Mouse (Mus musculus): ENCODE measurements around the gene Sdr9c7. TPM values are rescaled to one million over a fixed set of nuclear protein-coding genes. Genes with fewer than 3 reads are reported as not detected.
"Not testable (repeated sequence)": the region's sequence is repeated elsewhere in the genome, so short reads cannot be mapped to it uniquely, and the experiment has no call there.

Gene Sdr9c7
- polyA plus RNA-seq, 1 experiment from 2014 or later, result not detected

GRCm38 (mm10) chr10:127881041-127881440, 17.3 kb upstream of the Sdr9c7 start:
- H3K4me3 ChIP-seq (ENCODE audit: low read depth, low read length), result no peak overlapping the region
- H3K27ac ChIP-seq (ENCODE audit: low read depth, low read length), result no peak overlapping the region
- no peaks in the 10 kb centered on the region for H3K36me3 ChIP-seq (ENCODE audit: control insufficient read depth, insufficient read depth, low read length)
- H3K4me1 ChIP-seq (ENCODE audit: control insufficient read depth, insufficient read depth, low read length), result no peaks in the 10 kb centered on the region
- no peak overlapping the region for H3K9ac ChIP-seq (ENCODE audit: low read length)
- H3K27me3 ChIP-seq (ENCODE audit: control insufficient read depth, insufficient read depth, low read length), result no peaks in the 10 kb centered on the region
- H3K9me3 ChIP-seq (ENCODE audit: control insufficient read depth, low read length), result no peaks in the 10 kb centered on the region
- H3K4me2 ChIP-seq (ENCODE audit: low read depth), result no peak overlapping the region
- 90% methylated on average over 4 of the region's 4 CpGs for WGBS
- ATAC-seq (ENCODE audit: insufficient read depth, low FRiP score, low TSS enrichment), result no peak
- DNase-seq (ENCODE audit: low spot score), result no peak

GRCm38 (mm10) chr10:127886551-127886950, 11.8 kb upstream of the Sdr9c7 start:
- H3K4me3 ChIP-seq (ENCODE audit: low read depth, low read length), result no peak overlapping the region
- H3K4me2 ChIP-seq (ENCODE audit: low read depth), result no peak overlapping the region
- H3K4me1 ChIP-seq (ENCODE audit: control insufficient read depth, insufficient read depth, low read length), result no peaks in the 10 kb centered on the region
- DNase-seq (ENCODE audit: low spot score), result no peak
- 54% methylated on average over 1 of the region's 1 CpGs for WGBS
- no peak overlapping the region for H3K27ac ChIP-seq (ENCODE audit: low read depth, low read length)
- H3K27me3 ChIP-seq (ENCODE audit: control insufficient read depth, insufficient read depth, low read length), result no peaks in the 10 kb centered on the region
- H3K9ac ChIP-seq (ENCODE audit: low read length), result no peak overlapping the region
- no peak for ATAC-seq (ENCODE audit: insufficient read depth, low FRiP score, low TSS enrichment)
- H3K9me3 ChIP-seq (ENCODE audit: control insufficient read depth, low read length), result no peaks in the 10 kb centered on the region
- no peaks in the 10 kb centered on the region for H3K36me3 ChIP-seq (ENCODE audit: control insufficient read depth, insufficient read depth, low read length)

GRCm38 (mm10) chr10:127886971-127887370, 11.3 kb upstream of the Sdr9c7 start:
- no peaks in the 10 kb centered on the region for H3K27me3 ChIP-seq (ENCODE audit: control insufficient read depth, insufficient read depth, low read length)
- H3K36me3 ChIP-seq (ENCODE audit: control insufficient read depth, insufficient read depth, low read length), result no peaks in the 10 kb centered on the region
- no peak for ATAC-seq (ENCODE audit: insufficient read depth, low FRiP score, low TSS enrichment)
- H3K4me1 ChIP-seq (ENCODE audit: control insufficient read depth, insufficient read depth, low read length), result no peaks in the 10 kb centered on the region
- no peaks in the 10 kb centered on the region for H3K9me3 ChIP-seq (ENCODE audit: control insufficient read depth, low read length)
- no peak overlapping the region for H3K4me2 ChIP-seq (ENCODE audit: low read depth)
- no peak overlapping the region for H3K27ac ChIP-seq (ENCODE audit: low read depth, low read length)
- H3K9ac ChIP-seq (ENCODE audit: low read length), result no peak overlapping the region
- 80% methylated on average over 4 of the region's 4 CpGs for WGBS
- H3K4me3 ChIP-seq (ENCODE audit: low read depth, low read length), result no peak overlapping the region
- no peak for DNase-seq (ENCODE audit: low spot score)

GRCm38 (mm10) chr10:127888605-127889004, 9.7 kb upstream of the Sdr9c7 start, which contains the start of gene Rdh7:
TSS of gene Rdh7 (minus strand) at chr10:127888817.
- Histone ChIP-seq H3K27me3 (ENCODE audit: control insufficient read depth, insufficient read depth, low read length) (no peaks in the 10 kb centered on the region), H3K27ac (ENCODE audit: low read depth, low read length) (no peak within 1 kb of the TSS), H3K4me2 (ENCODE audit: low read depth) (no peak within 1 kb of the TSS), H3K36me3 (ENCODE audit: control insufficient read depth, insufficient read depth, low read length) (no peaks in the 10 kb centered on the region), H3K4me3 (ENCODE audit: low read depth, low read length) (no peak within 1 kb of the TSS), H3K9me3 (ENCODE audit: control insufficient read depth, low read length) (no peaks in the 10 kb centered on the region), H3K9ac (ENCODE audit: low read length) (no peak within 1 kb of the TSS), H3K4me1 (ENCODE audit: control insufficient read depth, insufficient read depth, low read length) (no peaks in the 10 kb centered on the region)
- DNase-seq (ENCODE audit: low spot score) (no peak), ATAC-seq (ENCODE audit: insufficient read depth, low FRiP score, low TSS enrichment) (no peak)

- H3K4me3 ChIP-seq (ENCODE audit: low read depth, low read length), result no peak overlapping the region
- H3K4me2 ChIP-seq (ENCODE audit: low read depth), result no peak overlapping the region
- no peak overlapping the region for H3K27ac ChIP-seq (ENCODE audit: low read depth, low read length)
- H3K36me3 ChIP-seq (ENCODE audit: control insufficient read depth, insufficient read depth, low read length), result no peaks in the 10 kb centered on the region
- DNase-seq (ENCODE audit: low spot score) (no peak), ATAC-seq (ENCODE audit: insufficient read depth, low FRiP score, low TSS enrichment) (no peak)
- no peak overlapping the region for H3K9ac ChIP-seq (ENCODE audit: low read length)
- H3K27me3 ChIP-seq (ENCODE audit: control insufficient read depth, insufficient read depth, low read length), result no peaks in the 10 kb centered on the region
- H3K9me3 ChIP-seq (ENCODE audit: control insufficient read depth, low read length), result no peaks in the 10 kb centered on the region
- WGBS, result 84% methylated on average over 1 of the region's 1 CpGs
- H3K4me1 ChIP-seq (ENCODE audit: control insufficient read depth, insufficient read depth, low read length), result no peaks in the 10 kb centered on the region
Measured at GRCm38 (mm10) chr10:127891481-127891880, 6.8 kb upstream of the Sdr9c7 start.

- not testable (repeated sequence) for H3K36me3 ChIP-seq (ENCODE audit: control insufficient read depth, insufficient read depth, low read length); H3K27ac ChIP-seq (ENCODE audit: low read depth, low read length); H3K4me2 ChIP-seq (ENCODE audit: low read depth); H3K9me3 ChIP-seq (ENCODE audit: control insufficient read depth, low read length); H3K4me3 ChIP-seq (ENCODE audit: low read depth, low read length); H3K4me1 ChIP-seq (ENCODE audit: control insufficient read depth, insufficient read depth, low read length); H3K9ac ChIP-seq (ENCODE audit: low read length); H3K27me3 ChIP-seq (ENCODE audit: control insufficient read depth, insufficient read depth, low read length); ATAC-seq (ENCODE audit: insufficient read depth, low FRiP score, low TSS enrichment); DNase-seq (ENCODE audit: low spot score)
- 67% methylated on average over 5 of the region's 5 CpGs for WGBS
Measured at GRCm38 (mm10) chr10:127893163-127894022, 4.9 kb upstream of the Sdr9c7 start.

GRCm38 (mm10) chr10:127896705-127897104, 1.6 kb upstream of the Sdr9c7 start:
- H3K4me2 ChIP-seq (ENCODE audit: low read depth), result no peak overlapping the region
- 80% methylated on average over 5 of the region's 5 CpGs for WGBS
- H3K27ac ChIP-seq (ENCODE audit: low read depth, low read length), result no peak overlapping the region
- H3K4me3 ChIP-seq (ENCODE audit: low read depth, low read length), result no peak overlapping the region
- H3K4me1 ChIP-seq (ENCODE audit: control insufficient read depth, insufficient read depth, low read length), result no peaks in the 10 kb centered on the region
- no peak for DNase-seq (ENCODE audit: low spot score)
- no peak overlapping the region for H3K9ac ChIP-seq (ENCODE audit: low read length)
- no peak for ATAC-seq (ENCODE audit: insufficient read depth, low FRiP score, low TSS enrichment)
- H3K9me3 ChIP-seq (ENCODE audit: control insufficient read depth, low read length), result no peaks in the 10 kb centered on the region
- no peaks in the 10 kb centered on the region for H3K36me3 ChIP-seq (ENCODE audit: control insufficient read depth, insufficient read depth, low read length)
- H3K27me3 ChIP-seq (ENCODE audit: control insufficient read depth, insufficient read depth, low read length), result no peaks in the 10 kb centered on the region

GRCm38 (mm10) chr10:127897506-127897905, 812 bp upstream of the Sdr9c7 start:
- Histone ChIP-seq H3K9ac (ENCODE audit: low read length) (no peak overlapping the region), H3K27ac (ENCODE audit: low read depth, low read length) (no peak overlapping the region), H3K27me3 (ENCODE audit: control insufficient read depth, insufficient read depth, low read length) (no peaks in the 10 kb centered on the region), H3K36me3 (ENCODE audit: control insufficient read depth, insufficient read depth, low read length) (no peaks in the 10 kb centered on the region), H3K9me3 (ENCODE audit: control insufficient read depth, low read length) (no peaks in the 10 kb centered on the region), H3K4me2 (ENCODE audit: low read depth) (no peak overlapping the region), H3K4me3 (ENCODE audit: low read depth, low read length) (no peak overlapping the region), H3K4me1 (ENCODE audit: control insufficient read depth, insufficient read depth, low read length) (no peaks in the 10 kb centered on the region)
- ATAC-seq (ENCODE audit: insufficient read depth, low FRiP score, low TSS enrichment), result no peak
- WGBS, result 88% methylated on average over 3 of the region's 3 CpGs
- DNase-seq (ENCODE audit: low spot score), result no peak

- Histone ChIP-seq H3K4me3 (ENCODE audit: low read depth, low read length) (no peak overlapping the region), H3K4me1 (ENCODE audit: control insufficient read depth, insufficient read depth, low read length) (no peaks in the 10 kb centered on the region), H3K9ac (ENCODE audit: low read length) (no peak overlapping the region), H3K4me2 (ENCODE audit: low read depth) (no peak overlapping the region), H3K27me3 (ENCODE audit: control insufficient read depth, insufficient read depth, low read length) (no peaks in the 10 kb centered on the region), H3K27ac (ENCODE audit: low read depth, low read length) (no peak overlapping the region), H3K9me3 (ENCODE audit: control insufficient read depth, low read length) (no peaks in the 10 kb centered on the region), H3K36me3 (ENCODE audit: control insufficient read depth, insufficient read depth, low read length) (no peaks in the 10 kb centered on the region)
- ATAC-seq (ENCODE audit: insufficient read depth, low FRiP score, low TSS enrichment), result no peak
- WGBS, result 77% methylated on average over 5 of the region's 5 CpGs
- DNase-seq (ENCODE audit: low spot score), result no peak
Measured at GRCm38 (mm10) chr10:127899783-127900182, 1.5 kb downstream of the Sdr9c7 start.
